Mouse (Mus musculus): ENCODE data around the gene Retreg1. TPM values are rescaled to one million over a fixed set of nuclear protein-coding genes. Genes with fewer than 3 reads are reported as not detected.

The Retreg1 gene
- total RNA-seq, 2 experiments from 2014 or later, result 114 to 115 TPM

- no peak for DNase-seq
These were observed 77.0 kb downstream of the Retreg1 start for GRCm38 (mm10) chr15:25919995-25920394.

DNA sequence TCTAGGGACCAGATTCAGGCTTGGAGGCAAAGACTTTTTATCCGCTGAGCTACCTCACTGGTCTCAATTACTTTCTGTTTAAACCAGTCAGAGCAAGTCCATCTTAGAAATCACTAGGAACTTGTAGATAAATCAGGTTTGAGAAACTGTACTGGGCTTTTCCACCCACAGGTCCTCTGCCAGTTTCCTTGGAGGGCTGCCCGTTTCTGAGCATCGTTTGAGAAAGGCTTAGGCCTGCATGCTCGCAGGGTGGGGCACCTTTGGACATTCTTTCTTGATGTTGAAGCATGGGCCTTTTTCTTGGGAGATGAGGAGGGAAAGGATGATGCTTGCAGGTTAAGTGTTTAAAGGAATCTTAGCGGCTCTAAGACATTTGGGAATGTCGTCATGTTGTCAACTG, 77.9 kb downstream of the Retreg1 start:
- DNase-seq, result no peak

GRCm38 (mm10) chr15:25922007-25922406, 79.0 kb downstream of the Retreg1 start:
- DNase-seq, result no peak

GRCm38 (mm10) chr15:25923916-25924315, 80.9 kb downstream of the Retreg1 start:
- DNase-seq, result no peak

GRCm38 (mm10) chr15:25926171-25926570, 83.2 kb downstream of the Retreg1 start:
- DNase-seq, result no peak

DNA sequence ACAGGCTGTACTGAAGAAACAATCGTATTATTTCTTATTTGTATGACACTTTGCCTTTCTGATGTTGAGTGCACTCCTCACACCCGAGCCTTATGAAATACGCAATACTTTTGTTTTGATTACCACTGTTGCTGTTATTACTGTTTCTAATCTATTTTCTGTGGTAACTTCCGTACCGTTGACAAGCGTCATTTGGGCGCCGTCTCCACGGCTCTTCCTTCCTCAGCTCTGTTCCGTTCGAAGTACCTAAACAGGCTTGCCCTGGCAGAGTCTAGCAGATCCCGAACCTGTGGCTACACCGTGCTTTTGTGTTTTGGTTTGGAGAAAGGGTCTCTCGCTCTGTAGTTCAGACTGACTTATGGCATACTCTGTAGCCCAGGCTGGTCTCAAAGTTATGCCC, 84.1 kb downstream of the Retreg1 start:
- no peak for DNase-seq

GRCm38 (mm10) chr15:25928001-25928400, 85.0 kb downstream of the Retreg1 start:
- no peak for DNase-seq

GRCm38 (mm10) chr15:25928831-25929230, 85.9 kb downstream of the Retreg1 start:
- DNase-seq, result no peak

DNA sequence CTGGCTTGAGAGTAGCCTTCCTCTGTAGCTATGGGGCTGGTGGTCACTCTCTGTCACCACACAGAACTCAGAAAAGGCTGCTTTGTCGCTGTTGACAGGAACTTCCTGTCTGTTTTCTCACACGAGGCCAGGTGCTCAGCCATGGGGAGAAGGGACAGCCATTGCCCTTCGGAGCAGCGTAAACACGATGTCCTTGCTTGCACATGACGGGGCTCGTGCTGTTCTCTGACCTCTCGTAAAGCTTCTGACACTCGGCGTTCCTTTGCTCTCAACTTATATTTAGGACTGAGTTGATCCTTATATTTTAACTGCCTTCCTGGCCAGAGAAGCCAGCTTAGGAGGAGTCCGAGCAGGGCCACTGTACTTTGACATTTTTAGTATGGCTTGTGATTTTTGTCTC, 86.5 kb downstream of the Retreg1 start:
- DNase-seq, result no peak

GRCm38 (mm10) chr15:25929936-25930335, 87.0 kb downstream of the Retreg1 start:
- DNase-seq, result no peak

GRCm38 (mm10) chr15:25930657-25931056, 87.7 kb downstream of the Retreg1 start:
- no peak for DNase-seq

DNA sequence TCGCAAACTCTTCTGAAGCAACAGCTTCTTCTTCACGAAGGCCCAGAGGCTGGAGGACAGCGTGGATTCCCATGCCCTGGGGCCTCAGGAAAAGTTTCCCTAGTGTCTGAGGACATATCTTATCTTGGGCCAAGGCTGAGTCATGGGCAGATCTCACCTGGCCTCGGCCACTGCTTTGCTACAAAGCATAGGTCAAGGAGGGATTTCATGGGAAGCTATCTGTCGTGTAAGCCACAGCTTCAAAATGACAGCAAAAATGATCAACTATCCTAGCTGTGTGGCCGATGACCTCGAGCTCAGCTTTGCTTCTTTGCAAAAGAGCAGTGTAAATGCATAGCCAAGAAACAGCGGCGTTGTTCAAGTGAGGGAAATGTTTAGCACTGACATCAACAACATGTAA, 89.5 kb downstream of the Retreg1 start:
- DNase-seq, result no peak

DNA sequence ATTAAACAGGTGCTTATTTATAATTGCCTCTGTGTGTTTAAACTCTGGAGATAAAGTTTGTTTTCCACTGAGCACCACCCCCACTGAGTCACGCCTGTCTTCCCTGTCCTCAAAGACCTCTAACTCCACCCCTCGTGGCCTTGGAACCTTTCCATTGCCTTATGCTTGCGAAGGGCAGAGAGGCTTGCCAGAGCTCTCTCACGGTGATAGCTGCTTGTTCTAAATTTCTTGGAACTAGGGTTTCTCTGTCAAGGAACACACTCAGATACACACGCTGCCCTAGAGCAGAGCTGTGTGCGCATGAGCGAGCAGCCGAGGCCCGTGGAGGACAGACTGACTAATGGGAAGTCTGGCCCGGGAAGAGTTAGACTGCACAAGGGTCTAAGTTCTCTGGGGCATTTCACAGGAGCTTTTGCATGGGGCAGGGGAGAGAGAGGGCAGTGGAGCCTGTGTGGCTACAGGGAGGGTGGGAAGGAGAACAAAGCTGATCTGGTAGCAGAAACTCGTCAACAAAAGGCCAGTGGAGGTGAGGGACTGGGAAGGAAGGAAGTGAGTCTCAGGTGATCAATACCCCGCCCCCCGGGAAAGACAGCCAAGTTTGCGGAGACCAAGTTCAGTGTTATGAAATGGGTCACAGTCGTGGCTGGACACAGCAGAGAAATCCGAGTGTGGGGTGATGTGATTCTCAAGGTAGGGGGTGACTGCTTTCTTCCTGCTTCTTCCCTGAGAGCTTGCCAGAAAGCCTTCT, 90.1 kb downstream of the Retreg1 start:
- peak; percentile 37 for DNase-seq

DNA sequence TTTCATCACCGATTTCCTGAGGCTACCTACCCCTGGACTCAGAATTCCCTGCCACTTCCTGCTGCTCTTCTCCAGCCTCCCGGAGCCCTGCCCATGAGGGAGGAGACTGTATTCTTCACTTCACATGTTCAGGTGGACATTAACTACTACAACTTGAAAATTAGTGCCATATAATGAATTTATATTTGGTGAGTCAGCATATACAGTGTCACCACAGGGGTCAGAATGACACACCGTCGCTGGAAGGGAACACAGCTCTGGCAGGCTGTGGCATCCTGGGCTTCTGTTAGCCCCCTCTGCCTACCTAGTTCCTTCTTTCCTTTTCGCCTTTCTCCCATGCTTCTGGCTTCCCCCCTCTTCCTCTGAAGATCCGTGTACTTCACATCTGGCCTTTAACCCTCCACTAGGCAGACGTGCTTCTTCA, 90.7 kb downstream of the Retreg1 start:
- no peak for DNase-seq

- no peak for DNase-seq
These were observed 91.4 kb downstream of the Retreg1 start for GRCm38 (mm10) chr15:25934411-25934810.

- DNase-seq, result no peak
These were observed 95.5 kb downstream of the Retreg1 start for GRCm38 (mm10) chr15:25938496-25938895.

DNA sequence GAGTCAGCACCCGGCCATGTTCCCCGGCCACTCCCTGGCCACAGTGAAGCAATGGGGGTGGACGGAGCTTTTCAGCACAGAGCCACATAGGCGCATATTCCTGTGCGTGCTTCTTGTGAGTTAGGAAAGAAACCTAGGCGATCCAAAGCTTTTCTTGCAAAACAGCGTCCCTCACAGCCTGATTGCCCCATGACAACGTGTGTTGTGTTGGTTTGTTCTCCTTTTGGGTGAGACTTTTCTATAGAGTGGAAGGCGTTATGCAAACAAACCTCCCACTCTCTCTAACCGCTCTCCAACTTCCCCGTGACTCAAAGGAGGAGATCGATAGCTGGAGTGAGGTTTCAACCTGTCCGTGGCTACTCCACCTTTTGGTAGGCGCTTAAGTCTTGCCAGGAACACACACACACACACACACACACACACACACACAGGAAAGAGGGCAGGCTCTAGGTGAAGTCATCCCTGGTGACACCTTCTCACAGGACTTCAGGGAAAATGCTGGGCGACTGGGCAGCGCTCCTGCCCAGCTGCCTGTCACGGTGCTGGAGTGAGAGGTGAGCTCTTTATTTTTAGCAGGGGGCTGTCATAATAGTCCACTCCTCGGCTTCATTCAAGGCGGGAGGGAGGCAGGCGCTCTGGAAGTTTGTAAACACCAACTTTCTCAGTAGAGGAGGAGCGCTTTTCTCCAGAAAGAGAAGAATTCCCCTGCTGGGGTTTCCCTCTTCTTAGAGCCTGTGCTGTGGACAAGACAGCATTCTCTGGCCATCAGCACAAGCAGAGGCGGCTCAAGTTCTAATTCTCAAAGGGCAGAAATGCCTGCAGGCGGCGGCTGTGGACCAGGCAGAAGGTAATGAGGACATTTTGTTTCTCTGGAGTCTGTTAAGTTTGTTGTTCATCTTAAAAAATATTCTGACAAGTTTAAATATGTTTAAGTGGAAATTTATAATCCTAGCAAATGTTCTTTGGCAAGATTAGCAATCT, 97.7 kb downstream of the Retreg1 start:
- DNase-seq, result peak; percentile 24

DNA sequence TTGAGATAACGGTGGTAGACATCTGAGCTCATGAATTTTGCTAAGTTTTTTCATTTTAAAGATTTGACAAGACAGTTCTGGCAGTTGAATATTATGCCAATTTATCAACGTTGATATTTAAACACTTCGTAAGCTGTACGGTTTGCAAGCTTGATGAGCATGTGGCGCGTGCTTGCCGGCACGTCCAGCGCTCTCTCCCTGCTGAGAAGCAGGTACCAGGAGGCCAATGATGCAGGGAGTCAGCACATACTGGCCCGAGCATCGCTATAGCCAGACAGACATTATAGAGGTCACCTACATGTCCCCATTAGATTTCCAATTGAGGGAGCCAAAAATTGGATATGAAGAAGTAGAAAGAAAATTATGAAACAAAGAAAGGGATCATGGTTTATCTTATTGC, 98.5 kb downstream of the Retreg1 start:
- DNase-seq, result no peak

DNA sequence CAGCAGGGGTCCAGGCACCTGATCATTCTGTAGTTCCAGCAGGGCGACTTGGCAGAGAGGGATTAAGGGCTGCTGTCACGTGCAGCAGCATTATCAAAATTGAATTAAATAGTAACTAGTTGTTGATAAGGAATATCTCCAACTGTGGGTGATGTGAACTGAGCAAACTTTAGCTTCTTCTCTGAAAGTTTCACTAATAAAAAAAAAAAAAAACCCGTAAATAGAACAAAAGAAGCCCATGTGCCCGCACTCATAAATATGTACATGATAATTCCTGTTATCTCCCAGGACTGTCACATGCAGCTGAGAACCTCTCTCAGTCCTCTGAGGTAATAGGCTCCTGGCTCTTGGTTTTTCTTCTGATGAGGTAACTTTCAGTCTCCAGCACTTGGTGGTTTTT, 99.4 kb downstream of the Retreg1 start:
- DNase-seq, result no peak

DNA sequence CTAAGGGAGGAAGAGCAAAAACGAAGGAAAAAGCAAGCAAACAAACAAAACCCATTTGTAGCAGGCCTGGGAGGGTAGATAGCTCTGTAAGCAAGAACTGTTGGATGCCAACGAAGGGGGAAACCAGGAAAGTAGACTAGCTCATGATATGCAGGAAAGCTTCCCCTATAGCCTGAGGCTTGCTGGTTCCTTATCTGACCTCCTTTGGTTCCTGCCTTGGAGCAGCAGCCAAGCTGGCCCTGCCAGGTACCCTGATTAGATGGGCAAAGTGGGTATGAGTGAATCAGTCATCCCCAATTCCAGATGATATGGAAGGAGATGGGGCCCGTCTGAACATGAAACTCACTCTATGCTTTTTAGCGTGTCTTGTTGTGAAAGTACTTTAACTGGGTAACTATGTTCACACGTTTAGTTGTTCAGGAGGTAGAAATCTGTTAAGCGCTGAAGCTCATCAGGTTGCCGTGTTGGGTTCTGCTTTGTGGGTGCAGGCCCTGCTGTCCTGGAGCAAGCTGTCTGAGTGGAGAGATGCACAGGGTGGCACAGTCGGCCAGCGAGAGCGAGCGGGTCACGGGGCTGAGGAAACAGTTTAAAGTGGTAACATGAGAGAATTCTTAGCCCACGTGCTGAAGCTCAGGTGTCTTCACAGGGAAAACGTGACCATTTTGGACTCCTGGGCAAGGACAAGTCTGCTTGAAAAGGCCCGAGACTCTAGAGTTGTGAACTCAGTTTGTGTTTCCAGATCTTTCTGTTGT, 100.6 kb downstream of the Retreg1 start:
- DNase-seq, result no peak

DNA sequence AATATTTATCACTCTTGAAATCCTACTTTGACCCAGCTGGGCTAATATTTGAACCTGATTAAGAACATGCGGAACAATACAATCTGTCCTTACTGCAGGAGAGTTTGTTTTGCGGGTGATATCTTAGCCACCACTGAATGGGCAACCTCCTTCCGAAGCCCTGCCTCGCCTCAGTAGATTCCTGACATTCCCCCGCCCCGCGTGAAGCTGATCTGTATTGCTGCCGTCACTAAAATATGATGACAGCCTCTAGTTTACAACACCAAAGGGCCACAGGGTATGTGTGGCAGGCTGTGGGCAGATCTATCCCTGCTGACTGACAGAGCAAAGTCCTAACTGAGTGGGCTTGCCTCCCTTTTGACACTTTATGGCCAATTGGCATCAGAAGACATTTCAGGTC, 102.2 kb downstream of the Retreg1 start:
- no peak for DNase-seq

DNA sequence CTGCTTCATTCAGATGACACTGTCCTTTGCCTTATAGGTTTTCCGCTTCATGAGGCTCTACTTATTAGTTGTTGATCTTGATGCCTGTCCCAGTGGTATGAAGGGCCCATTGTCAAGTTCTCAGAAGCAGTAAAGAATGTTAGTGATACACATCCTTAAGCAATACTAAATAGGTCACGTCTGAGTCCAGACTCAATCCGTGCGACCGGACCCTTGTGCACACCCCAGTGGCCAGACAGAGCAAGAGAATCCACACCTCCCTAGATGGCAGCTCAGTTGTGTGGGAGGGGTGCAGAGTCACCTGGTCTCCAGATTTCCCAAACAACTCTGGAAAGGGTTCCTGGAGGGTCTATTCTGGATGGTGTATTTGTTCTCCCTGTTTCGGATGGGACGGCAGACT, 103.5 kb downstream of the Retreg1 start:
- DNase-seq, result no peak

DNA sequence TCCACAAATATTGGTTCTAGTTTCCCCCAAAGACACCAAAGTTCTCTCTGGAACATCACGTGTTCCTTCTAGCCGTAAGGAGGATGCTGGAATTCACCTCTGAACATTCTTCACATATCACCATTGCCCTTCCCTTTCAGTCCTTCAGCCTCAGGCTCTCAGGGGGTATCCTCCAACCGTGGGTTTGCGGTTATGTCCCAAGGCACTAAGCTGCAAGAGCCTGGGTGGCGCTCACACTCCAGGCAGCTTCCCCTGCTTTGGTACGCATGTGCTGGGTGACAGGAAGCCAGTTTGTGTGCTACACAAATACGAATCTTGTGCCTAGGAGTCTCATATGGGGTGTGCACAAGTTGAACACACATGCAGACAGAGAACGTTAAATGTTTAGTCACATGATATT, 104.4 kb downstream of the Retreg1 start:
- no peak for DNase-seq
